Mouse (Mus musculus): Measurements from ENCODE around the gene Akr1b8. TPM values are rescaled to one million over a fixed set of nuclear protein-coding genes. Genes with fewer than 3 reads are reported as not detected.
A peak's percentile ranks its signal among the peaks of the same experiment; 100 is the strongest.

The Akr1b8 gene
- total RNA-seq, 1 experiment, result 25.1 TPM

- in situ Hi-C loops (cut with MboI; ENCODE audit: low sequenced_read_pairs in 2 of 2, unreplicated experiment in 2 of 2), result no loop called here
- H3K27ac ChIP-seq (ENCODE audit: insufficient read depth, low read depth, low read length, poor library complexity, severe bottlenecking), result no peak overlapping the region
- H3K36me3 ChIP-seq (ENCODE audit: control insufficient read depth, insufficient read depth, low read length, poor library complexity, severe bottlenecking), result peaks cover 7% of the 10 kb centered on the region; the same call in 1 of the 2 replicates
- no peak overlapping the region for H3K4me3 ChIP-seq (ENCODE audit: insufficient read depth in 1 of 2, low read depth in 1 of 2, low read length in 2 of 2, poor library complexity in 1 of 2, severe bottlenecking in 1 of 2)
- no peak overlapping the region for H3K9ac ChIP-seq (ENCODE audit: insufficient read depth, low read depth, low read length, poor library complexity, severe bottlenecking)
- H3K9me3 ChIP-seq (ENCODE audit: control insufficient read depth, insufficient read depth, low read depth, low read length), result no peaks in the 10 kb centered on the region
- DNase-seq (ENCODE audit: low read depth, low spot score), result no peak
- no peaks in the 10 kb centered on the region for H3K4me1 ChIP-seq (ENCODE audit: control insufficient read depth in 2 of 2, insufficient read depth in 2 of 2, low read length in 2 of 2, poor library complexity in 1 of 2)
- TF ChIP-seq ZC3H11A (IDR thresholded peaks at IDR 0.05; ENCODE audit: borderline replicate concordance, low read depth, low read length), result no peak
Observed at GRCm38 (mm10) chr6:34388420-34389156, 34.7 kb downstream of the Akr1b8 start.

- no peak for TF ChIP-seq ZC3H11A (IDR thresholded peaks at IDR 0.05; ENCODE audit: borderline replicate concordance, low read depth, low read length)
- no peak for TF ChIP-seq CHD2 (IDR thresholded peaks at IDR 0.05; ENCODE audit: low read depth, low read length)
- TF ChIP-seq HCFC1 (IDR thresholded peaks at IDR 0.05; ENCODE audit: borderline replicate concordance, insufficient read depth, low read length), result no peak
- no peak for TF ChIP-seq MAFK (IDR thresholded peaks at IDR 0.05; ENCODE audit: insufficient read depth, low read depth, low read length)
- TF ChIP-seq ZNF384 (IDR thresholded peaks at IDR 0.05; ENCODE audit: low read depth, low read length), result no peak
- no peak overlapping the region for H3K4me3 ChIP-seq (ENCODE audit: insufficient read depth in 1 of 2, low read depth in 1 of 2, low read length in 2 of 2, poor library complexity in 1 of 2, severe bottlenecking in 1 of 2)
- H3K36me3 ChIP-seq (ENCODE audit: control insufficient read depth, insufficient read depth, low read length, poor library complexity, severe bottlenecking), result peaks cover 7% of the 10 kb centered on the region; the same call in 1 of the 2 replicates
- no peak overlapping the region for H3K9ac ChIP-seq (ENCODE audit: insufficient read depth, low read depth, low read length, poor library complexity, severe bottlenecking)
- peaks cover 0 to 3% of the 10 kb centered on the region in 2 experiments for H3K4me1 ChIP-seq (ENCODE audit: control insufficient read depth in 2 of 2, insufficient read depth in 2 of 2, low read length in 2 of 2, poor library complexity in 1 of 2)
- in situ Hi-C loops (cut with MboI; ENCODE audit: low sequenced_read_pairs in 2 of 2, unreplicated experiment in 2 of 2), result no loop called here
- H3K27ac ChIP-seq (ENCODE audit: insufficient read depth, low read depth, low read length, poor library complexity, severe bottlenecking), result no peak overlapping the region
- DNase-seq (ENCODE audit: low read depth, low spot score), result no peak
- H3K9me3 ChIP-seq (ENCODE audit: control insufficient read depth, insufficient read depth, low read depth, low read length), result no peaks in the 10 kb centered on the region
Observed at GRCm38 (mm10) chr6:34395897-34396296, 42.0 kb downstream of the Akr1b8 start.

GRCm38 (mm10) chr6:34398431-34398830 is 44.5 kb downstream of the Akr1b8 start:
- in situ Hi-C loops (cut with MboI; ENCODE audit: low sequenced_read_pairs in 2 of 2, unreplicated experiment in 2 of 2), result no loop called here
- no peak overlapping the region for H3K9ac ChIP-seq (ENCODE audit: insufficient read depth, low read depth, low read length, poor library complexity, severe bottlenecking)
- H3K4me1 ChIP-seq (ENCODE audit: control insufficient read depth in 2 of 2, insufficient read depth in 2 of 2, low read length in 2 of 2, poor library complexity in 1 of 2), result peaks cover 3% of the 10 kb centered on the region in 2 experiments
- H3K36me3 ChIP-seq (ENCODE audit: control insufficient read depth, insufficient read depth, low read length, poor library complexity, severe bottlenecking), result peaks cover 7% of the 10 kb centered on the region; the same call in 1 of the 2 replicates
- no peak overlapping the region for H3K4me3 ChIP-seq (ENCODE audit: insufficient read depth in 1 of 2, low read depth in 1 of 2, low read length in 2 of 2, poor library complexity in 1 of 2, severe bottlenecking in 1 of 2)
- no peaks in the 10 kb centered on the region for H3K9me3 ChIP-seq (ENCODE audit: control insufficient read depth, insufficient read depth, low read depth, low read length)
- H3K27ac ChIP-seq (ENCODE audit: insufficient read depth, low read depth, low read length, poor library complexity, severe bottlenecking), result no peak overlapping the region
- TF ChIP-seq HCFC1 (IDR thresholded peaks at IDR 0.05; ENCODE audit: borderline replicate concordance, insufficient read depth, low read length) (no peak), ZC3H11A (IDR thresholded peaks at IDR 0.05; ENCODE audit: borderline replicate concordance, low read depth, low read length) (no peak), MAFK (IDR thresholded peaks at IDR 0.05; ENCODE audit: insufficient read depth, low read depth, low read length) (no peak), CHD2 (IDR thresholded peaks at IDR 0.05; ENCODE audit: low read depth, low read length) (no peak), ZNF384 (IDR thresholded peaks at IDR 0.05; ENCODE audit: low read depth, low read length) (no peak)
- no peak for DNase-seq (ENCODE audit: low read depth, low spot score)

GRCm38 (mm10) chr6:34399606-34400220 is 45.8 kb downstream of the Akr1b8 start:
- peaks cover 3% of the 10 kb centered on the region in 2 experiments for H3K4me1 ChIP-seq (ENCODE audit: control insufficient read depth in 2 of 2, insufficient read depth in 2 of 2, low read length in 2 of 2, poor library complexity in 1 of 2)
- no peaks in the 10 kb centered on the region for H3K9me3 ChIP-seq (ENCODE audit: control insufficient read depth, insufficient read depth, low read depth, low read length)
- peaks cover 7% of the 10 kb centered on the region; the same call in 1 of the 2 replicates for H3K36me3 ChIP-seq (ENCODE audit: control insufficient read depth, insufficient read depth, low read length, poor library complexity, severe bottlenecking)
- in situ Hi-C loops (cut with MboI; ENCODE audit: low sequenced_read_pairs in 2 of 2, unreplicated experiment in 2 of 2), result no loop called here
- no peak for DNase-seq (ENCODE audit: low read depth, low spot score)
- no peak for TF ChIP-seq HCFC1 (IDR thresholded peaks at IDR 0.05; ENCODE audit: borderline replicate concordance, insufficient read depth, low read length)
- TF ChIP-seq CHD2 (IDR thresholded peaks at IDR 0.05; ENCODE audit: low read depth, low read length), result no peak
- TF ChIP-seq MAFK (IDR thresholded peaks at IDR 0.05; ENCODE audit: insufficient read depth, low read depth, low read length), result peak; percentile 91
- TF ChIP-seq ZC3H11A (IDR thresholded peaks at IDR 0.05; ENCODE audit: borderline replicate concordance, low read depth, low read length), result 0 out of 2 replicates have a peak, but pooled peaks have one; percentile 19
- no peak for TF ChIP-seq ZNF384 (IDR thresholded peaks at IDR 0.05; ENCODE audit: low read depth, low read length)
- H3K27ac ChIP-seq (ENCODE audit: insufficient read depth, low read depth, low read length, poor library complexity, severe bottlenecking), result 0 out of 2 replicates have a peak overlapping the region, but pooled peaks have one; percentile 37
- no peak overlapping the region for H3K4me3 ChIP-seq (ENCODE audit: insufficient read depth in 1 of 2, low read depth in 1 of 2, low read length in 2 of 2, poor library complexity in 1 of 2, severe bottlenecking in 1 of 2)
- no peak overlapping the region for H3K9ac ChIP-seq (ENCODE audit: insufficient read depth, low read depth, low read length, poor library complexity, severe bottlenecking)

Data from ES-E14 (cell line).